Mouse (Mus musculus) left cerebral cortex, postnatal 4 days (tissue): ENCODE measurements at regions not wholly inside any gene's neighbourhood (a gene's known extent, or its start where the extent isn't known, plus 50 kb on each side); places are given as distances from the start of the nearest gene placed in this dataset.

ENCODE experiments used
- DNase-seq: peaks from one replicate; pipeline ENCODE4 v3.0.0-alpha.2; 2022
- intact Hi-C: fragments of 180-260 bp; cut with DNase I; formaldehyde crosslinking; loops from one replicate; pipeline ENCODE4 v1.15.1; 2025

DNA sequence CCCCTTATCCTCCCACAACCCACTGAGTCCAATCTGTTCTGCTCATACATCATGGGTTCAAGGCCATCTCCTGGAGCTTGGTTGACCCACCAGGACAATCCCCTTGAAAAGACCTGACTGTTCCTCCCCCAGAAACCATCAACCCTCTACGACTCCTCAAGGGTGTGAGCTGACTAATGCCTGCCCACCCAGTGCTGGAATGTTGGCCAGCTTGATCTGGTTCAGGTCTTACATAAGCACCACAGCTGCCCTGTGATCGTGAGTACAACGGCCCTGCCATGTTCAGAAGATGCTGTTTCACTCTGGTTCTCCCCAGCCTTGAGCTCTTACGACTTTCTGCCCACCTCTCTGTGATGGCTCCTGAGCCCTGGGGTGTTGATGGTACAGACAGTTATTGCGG lies 145.9 kb downstream of the Kdr start:
- DNase-seq = no peak
- intact Hi-C loops = no loop called here

DNA sequence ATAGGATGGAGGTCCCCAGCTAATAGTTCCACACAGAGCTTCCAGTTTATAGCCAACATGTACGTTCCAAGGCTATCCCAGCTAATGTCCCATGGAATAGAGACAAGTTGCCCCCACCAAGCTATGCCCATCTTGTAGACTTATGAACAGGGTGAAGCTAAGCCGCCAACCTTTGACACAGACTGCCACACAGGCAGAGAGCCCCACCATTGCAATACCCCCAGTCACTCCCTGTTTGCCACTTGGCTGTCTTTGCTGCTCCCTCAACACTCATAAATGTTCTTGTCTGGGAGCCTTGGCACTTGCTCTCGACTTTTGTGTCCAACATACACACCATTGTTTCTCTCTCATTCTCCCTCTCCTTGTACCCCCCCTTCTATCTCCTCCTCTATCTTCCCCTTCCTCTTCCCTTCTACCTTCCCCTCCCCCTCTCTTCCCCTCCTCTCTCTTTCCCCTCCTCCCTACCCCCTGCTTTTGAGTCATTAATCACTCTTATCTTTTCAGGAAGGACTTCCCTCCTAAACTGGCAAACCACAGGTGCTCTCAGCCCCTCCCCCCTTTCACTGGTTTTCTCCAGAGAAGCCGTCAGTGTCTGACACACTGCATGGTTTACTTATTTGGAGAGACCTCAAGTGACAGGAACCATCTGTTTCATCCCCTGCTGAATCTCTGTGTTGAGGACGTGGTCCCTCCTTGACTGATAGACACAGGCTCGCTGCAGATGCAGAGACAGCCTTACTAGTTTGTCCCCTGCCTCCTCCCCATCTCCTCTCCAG lies 148.2 kb downstream of the Kdr start:
- intact Hi-C loops = no loop called here
- DNase-seq = peak; percentile 25

DNA sequence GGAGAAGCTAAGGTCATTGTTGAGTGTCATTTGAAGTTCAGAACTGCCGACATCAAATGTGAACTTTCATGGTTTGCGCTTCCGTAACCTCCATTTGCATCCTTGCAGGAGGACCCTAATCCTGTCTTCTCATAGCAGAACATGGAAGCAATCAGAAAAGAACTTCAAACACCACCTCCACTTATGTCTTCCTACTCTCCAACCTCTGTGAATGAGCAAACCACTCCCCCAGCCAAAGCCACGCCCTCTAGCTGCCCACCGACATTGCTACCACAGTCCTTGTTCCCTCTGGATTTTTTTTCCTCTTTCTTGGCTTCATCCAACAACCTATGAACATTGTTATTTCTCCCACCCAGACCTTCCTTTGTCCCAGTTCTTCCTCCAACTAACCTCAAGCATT lies 149.9 kb downstream of the Kdr start:
- intact Hi-C loops = no loop called here
- DNase-seq = no peak

DNA sequence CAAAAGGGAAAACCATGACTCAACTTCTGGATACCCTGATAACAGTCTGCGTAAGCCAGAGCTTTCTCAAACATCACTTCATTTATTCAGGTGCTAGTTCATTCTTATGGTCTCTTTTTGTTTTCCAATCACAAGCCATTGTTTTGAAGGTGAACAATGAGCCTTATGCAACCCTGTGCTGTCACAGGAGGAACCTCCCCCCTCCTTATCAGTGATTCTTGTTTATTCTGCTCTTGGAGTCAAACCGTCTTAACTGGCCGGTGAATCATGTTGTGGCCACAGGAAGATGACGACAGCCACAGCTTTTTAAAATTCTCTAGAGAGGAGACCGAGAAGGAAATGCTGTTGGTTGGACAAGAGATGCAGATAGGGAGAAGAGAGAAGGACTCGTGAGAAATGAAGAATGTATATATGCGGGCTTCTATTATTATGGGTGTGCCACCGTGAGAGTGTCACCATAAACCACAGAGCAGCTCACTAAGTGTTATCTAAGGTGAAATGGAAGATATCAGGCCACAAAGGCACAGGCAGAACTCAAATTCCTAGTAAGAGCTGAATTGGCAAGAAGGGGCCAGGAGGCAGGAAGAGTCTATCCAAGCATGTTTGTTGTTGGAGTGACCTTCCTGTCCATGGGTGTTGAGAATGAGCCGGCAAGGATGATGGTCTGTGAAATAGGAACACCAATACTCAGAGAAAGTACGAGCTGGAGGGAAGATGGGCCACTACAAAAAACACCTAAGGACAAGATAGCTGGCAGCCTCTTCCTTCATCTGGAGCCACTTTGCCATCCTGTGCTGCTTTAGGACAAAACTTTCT lies 151.8 kb downstream of the Kdr start:
- no peak for DNase-seq
- intact Hi-C loops = no loop called here

DNA sequence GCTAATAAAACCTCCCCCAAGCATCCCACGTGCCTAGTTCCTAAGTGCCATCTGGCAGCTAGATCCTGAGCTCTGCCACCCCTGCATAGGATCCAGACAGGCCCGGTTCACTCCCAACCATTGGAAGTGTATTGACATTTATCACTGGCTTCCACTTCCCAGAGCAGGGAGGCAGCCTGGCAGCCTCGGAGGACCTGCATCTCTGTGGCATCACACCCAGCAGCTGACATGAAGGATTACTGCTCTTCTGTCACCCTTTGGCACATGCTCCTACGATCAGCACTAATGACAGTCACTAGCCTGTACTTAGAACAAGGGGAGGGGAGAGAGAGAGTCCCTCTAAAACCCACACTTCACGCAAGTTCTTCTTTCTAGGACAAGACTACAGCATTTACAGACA lies 152.7 kb downstream of the Kdr start:
- peak; percentile 57 for DNase-seq
- intact Hi-C loops = no loop called here

DNA sequence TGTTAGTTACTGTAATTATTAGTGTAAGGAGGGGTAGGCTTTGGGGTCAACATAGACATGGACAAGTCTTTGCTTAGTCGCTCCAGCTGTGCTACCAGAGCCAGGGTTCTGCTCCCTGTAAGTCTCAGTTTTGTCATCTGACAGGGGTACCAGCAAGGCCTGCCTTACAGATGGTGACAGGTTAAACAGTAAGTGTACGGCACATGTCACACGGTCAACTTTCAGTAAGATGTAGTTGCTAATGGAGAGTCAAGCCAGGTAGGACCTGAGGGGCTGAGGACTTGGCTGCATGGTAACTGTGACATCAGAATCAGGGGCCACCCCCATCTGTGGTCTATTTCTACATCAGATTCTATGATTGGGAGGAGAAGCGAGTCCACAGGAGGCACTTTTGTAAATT lies 153.6 kb downstream of the Kdr start:
- no peak for DNase-seq
- intact Hi-C loops = no loop called here

DNA sequence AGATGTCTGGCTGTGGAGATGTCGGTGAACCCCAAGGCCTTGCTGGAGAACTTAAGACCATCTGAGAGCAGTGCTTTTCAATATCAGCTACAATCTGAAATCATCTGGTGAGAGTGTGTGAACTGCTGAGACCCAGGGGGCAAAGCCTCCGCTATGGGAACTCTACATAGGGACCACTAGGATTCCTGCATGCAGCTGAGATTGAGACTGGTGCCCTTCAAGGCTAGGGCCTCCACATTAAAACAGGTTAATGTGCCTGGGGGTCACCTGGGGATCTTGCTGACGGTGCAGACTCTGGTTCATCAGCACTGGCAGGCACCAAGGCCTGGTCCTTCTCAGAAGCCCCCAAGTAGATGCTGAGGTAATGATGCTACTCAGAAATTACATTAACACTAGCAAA lies 154.6 kb downstream of the Kdr start:
- intact Hi-C loops = no loop called here
- no peak for DNase-seq

DNA sequence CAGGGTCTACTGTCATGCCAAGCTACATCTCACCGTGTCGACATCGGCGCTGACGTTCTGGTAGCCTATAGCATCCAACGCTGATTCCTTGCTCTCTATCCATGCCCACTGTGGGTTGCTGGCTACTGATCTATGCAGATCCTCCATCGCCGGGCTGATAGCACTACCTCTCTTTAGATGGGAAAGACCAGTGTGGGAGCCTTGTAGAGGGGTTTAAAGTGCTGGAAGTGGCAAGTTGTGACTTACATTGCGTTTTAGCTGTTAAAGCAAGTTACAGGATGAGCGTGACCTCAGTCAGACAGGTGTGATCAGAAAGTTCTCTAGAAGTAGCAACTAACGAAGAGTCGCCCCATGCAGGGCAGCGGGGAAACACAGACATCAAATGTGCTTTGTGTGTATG lies 160.9 kb downstream of the Kdr start:
- intact Hi-C loops = no loop called here
- DNase-seq = no peak

DNA sequence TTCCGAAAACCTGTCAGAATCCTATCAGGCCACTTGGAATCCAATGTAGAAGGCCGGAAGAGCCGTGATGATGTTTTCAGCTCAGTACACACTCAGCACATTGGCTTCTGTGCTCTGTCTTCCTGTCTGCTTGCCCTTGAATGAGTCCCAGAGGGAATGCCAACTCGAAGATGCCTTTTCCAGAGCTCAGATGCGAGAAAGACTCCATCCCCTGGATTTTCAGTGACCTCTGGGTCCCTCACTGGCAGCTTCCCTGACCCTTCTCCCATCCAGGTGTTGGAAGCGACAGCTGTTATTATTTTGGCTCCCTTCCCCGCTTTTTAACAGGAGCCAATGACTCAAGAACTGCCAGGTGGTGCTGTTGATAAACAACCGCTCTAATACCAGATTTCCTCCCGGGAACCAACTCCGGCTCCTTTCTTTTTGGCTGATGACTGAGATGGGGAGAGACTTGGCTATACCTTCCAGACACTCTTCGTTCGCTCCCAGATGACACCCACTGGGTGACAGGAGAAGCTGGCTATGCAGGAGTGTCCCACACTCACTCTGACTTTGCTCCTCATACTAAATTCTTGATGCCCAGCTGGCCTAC lies 163.8 kb downstream of the Kdr start:
- DNase-seq = no peak
- intact Hi-C loops = no loop called here

DNA sequence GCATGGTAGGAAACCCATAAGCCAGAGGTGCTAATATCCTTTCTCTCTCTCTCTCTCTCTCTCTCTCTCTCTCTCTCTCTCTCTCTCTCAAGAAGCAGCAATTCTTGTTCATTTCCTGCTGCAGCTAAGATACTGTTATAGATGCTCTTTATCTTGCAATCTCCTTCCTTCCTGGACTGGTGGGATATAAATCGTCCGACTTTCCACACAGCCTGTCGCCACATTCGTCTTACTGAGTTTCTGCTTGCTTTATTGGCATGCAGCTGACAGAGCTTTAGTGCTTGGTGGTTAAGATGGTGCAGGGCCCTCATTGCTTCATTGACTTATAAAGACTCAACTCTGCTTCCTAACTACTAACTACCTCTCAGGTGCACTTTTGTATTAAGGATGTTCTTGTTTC lies 165.6 kb downstream of the Kdr start:
- intact Hi-C loops = no loop called here
- no peak for DNase-seq

DNA sequence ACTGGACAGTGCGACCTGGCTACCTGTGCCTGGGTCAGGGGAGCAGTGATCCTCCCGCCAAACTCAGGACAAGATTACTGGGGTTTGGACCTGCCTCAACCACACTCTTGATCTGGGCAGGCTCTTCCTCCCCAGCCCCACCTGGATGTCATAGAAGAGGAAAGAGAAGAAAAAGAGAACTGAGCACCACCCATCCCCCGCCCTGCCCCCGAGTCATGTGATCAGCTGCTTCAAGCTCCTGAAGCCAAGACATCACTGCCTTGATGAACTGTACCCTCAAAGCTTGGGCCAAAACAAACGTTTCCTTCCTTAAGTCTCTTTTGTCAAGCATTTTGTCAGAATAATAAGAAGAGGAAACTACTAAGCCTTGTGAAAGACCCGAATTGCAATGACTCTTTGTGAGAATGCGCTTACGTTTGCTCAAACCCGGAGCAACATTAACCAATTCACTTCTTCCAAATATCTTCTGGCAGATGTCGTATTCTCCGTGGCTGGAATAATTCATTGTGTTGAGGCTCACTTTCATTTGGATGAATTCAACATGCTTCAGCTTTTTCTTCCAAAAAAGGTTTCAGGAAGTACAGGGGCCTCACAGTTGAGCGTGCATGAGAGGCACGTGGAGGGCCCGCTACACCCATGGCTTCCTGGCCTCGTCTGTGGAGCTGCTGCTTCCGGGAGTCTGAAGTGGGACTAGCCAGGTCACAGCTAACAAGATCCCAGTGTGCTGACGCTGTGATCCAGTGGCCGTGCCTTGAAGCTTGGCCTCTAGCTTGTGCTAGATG lies 169.5 kb downstream of the Kdr start:
- DNase-seq = no peak
- intact Hi-C loops = no loop called here

DNA sequence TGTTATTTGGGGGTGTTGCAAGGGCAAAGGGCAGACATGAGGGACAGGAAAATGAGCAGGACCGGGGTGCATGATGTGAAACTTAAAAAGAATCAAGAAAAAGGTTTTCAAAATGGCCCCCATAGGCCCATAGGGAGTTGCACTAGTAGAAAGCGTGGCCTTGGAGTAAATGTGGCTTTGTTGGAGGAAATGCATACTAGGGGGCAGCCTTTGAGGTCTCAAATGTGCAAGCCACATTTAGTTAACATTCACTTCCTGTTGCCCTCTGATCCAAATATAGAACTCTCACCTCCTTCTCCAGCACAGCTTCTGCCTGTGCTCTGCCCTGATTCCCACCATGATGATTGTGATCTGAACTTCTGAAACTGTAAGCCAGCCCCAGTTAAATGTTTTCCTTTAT lies 173.2 kb downstream of the Kdr start:
- DNase-seq = no peak
- intact Hi-C loops = no loop called here

DNA sequence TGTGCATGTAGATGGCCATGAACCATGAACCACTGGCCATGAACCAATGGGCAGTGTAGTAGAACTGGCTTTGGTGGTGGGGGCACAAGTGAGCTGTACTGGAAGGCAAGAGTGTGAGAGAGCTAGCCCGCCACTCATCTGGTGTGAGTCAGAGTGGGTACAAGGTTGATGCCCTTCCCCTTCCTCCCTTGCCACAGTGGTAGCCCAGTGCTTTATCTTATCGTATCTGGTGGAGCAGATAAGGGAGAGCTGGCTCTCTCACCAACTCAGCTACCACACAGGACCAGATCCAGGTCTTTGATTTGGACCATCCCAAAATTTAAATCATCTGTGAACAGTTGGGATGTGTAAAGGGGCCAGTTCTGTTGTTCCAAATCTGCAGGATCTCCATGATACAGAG lies 173.9 kb downstream of the Kdr start:
- DNase-seq = no peak
- intact Hi-C loops = no loop called here

DNA sequence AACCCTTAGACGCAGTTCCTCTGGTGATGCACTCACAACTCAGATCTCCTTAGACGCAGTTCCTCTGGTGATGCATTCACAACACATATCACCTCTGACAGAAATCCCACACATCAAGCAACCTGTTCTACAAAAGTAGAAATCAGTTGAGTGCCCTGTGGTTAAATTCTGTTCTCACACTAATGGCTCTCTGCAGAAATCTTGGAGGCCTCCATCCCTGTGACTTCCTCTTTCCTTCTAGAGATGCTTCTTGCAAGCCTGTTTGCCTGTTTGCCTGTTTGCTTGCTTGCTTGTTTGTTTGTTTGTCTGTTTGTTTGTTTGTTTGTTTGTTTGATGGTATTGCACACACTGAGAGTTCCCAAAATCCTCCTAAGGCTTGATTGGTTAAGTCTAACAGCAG lies 175.2 kb downstream of the Kdr start:
- intact Hi-C loops = no loop called here
- DNase-seq = no peak

DNA sequence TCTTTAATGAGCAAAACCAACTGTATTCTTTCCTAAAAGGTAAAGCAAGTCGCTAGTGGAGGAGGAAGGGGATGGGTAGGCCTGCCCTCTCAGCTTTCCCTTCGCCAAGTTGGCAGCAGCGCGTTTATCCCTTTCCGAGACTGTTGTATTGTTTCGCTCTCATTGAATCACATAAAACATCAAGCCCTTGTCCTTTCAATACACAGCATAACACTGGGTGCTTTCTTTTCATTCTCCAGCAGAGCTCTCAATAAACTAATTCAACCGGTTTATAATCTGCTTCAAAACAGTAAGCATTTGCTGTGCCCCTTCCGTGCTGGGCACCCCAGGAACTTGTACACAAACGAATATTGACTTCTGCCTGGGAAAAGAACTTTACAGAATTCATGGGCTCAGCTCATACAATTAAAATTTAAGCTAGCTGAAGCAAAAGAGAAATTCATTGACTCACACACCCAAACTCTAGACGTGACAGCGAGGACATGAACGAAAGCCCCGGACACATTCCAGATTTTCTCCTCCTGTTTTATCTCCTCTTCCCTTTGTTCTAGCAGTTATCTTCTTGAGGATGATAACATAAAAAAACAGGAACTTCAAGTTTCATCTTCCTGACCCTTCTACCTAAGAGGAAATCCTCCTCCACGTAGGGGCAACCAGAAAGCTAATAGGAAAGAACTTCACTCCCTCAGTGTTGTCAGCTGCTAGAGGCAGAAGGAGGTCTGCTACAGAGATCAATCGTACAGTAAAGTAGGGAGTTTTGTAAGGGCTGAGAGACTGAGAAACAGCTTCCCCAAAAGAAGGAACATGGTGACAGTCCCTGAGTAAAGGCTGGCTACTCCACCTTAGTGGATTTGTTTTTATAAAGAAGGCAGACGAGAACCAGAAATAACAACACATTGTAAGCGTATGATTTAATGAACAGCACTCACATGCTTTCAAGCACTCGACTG lies 177.9 kb downstream of the Kdr start:
- DNase-seq = peak; percentile 24

DNA sequence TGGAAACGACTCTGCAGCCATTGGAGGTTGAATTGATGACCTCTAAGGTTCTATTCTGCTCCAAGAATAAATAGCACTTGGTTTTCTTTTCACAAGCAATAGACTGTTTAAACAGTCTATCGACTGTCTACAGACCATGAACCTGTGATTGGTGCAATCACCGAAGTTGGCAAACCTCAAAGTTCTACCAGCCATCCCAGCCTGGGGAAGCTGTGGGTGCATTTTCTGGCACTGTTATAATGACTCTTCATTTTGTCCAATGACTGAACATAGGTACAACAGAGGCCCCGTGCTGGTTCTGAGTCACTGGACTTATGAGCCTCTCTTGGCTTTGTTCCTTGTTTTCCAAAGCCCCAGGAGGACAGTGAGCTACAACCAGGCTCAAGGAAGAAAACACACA lies 178.6 kb downstream of the Kdr start:
- intact Hi-C loops = no loop called here
- no peak for DNase-seq

More for the DNA sequence above, 177.9 kb downstream of the Kdr start:
- intact Hi-C loops = no loop called here

DNA sequence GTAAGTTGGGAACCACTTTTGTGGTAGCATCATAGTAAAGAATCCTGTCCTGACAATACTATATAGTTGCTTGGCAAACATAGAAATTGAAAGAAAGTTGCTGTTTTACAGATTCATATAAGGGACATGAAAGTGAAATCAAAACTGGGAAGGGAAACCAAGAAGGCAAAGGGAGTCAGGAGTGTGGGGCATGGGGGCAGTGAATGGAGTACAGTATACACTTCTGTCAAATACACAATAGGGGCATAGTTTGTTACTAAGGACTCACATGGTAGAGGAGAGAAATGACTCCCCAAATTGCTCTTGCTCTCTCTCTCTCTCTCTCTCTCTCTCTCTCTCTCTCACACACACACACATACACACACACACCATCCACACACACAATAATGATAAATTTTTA lies 185.1 kb downstream of the Kdr start:
- no peak for DNase-seq
- intact Hi-C loops = no loop called here

DNA sequence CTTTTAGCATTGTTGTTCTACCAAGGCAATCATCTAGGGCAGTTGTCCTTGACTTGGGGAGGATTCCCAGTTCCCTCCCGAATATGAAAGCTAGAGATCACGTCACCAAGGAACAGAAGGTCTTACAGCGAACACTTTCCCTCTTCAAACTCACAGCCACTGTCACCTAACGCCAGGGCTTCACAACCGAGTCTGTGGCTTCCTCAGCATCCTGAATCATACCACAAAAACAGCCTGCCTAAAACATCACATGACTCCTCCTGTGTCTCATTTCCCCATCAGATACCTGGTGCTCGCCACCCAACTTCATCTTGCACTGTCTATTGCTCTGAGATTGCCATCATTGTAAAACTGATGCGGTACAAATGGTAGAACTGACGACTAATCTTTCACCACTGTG lies 186.5 kb downstream of the Kdr start:
- intact Hi-C loops = no loop called here

DNA sequence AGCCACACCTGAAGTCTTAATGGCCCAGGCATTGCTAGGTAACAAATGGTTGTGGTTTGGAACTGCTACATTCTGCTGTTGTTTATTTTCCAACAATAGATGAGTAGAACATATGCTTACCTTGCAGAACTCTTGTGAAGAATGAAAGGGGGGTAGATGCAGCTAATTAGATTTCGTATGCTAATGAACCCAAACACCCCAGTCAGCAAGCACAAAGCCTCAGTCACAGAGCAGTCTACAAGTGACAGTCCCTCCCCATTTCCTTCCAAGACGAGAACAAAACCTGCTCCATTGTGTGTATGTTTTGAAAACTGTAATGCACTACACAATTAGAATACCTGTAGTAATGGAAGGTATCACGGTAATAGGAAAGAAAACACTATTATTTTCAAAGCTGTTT lies 190.2 kb downstream of the Kdr start:
- DNase-seq = no peak

More for the DNA sequence above, 186.5 kb downstream of the Kdr start:
- DNase-seq = no peak

DNA sequence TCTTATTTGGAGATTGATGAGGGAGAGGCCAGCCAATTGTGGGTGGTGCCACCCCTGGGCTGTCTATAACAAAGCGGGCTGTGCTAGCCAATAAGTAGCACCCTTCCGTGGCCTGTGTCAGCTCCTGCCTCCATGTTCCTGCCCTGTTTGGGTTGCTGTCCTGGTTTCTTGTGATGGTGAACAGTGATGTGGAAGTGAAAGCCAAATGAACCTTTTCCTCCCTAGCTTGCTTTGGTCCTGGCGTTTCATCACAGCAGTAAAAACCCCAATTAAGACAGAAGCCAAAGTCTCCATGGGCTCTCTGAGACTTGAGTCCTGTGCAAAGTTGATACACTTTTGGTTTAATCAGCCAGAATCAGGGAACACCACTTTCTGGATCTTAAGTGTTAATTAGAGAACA lies 192.1 kb downstream of the Kdr start:
- intact Hi-C loops = no loop called here
- no peak for DNase-seq

More for the DNA sequence above, 190.2 kb downstream of the Kdr start:
- intact Hi-C loops = no loop called here
